Mouse (Mus musculus) E14TG2a.4 (cell line): ENCODE results near the gene Meltf.

Source experiments
- CTCF ChIP-seq: conservative IDR thresholded peaks from 2 replicates; pipeline ENCODE4 v1.5.1; 2014; ENCODE audit warnings: low read length
- NANOG ChIP-seq: IDR thresholded peaks from 2 replicates; pipeline ENCODE4 v1.6.1; 2014; ENCODE audit warnings: borderline replicate concordance, low read length, mixed read lengths

DNA sequence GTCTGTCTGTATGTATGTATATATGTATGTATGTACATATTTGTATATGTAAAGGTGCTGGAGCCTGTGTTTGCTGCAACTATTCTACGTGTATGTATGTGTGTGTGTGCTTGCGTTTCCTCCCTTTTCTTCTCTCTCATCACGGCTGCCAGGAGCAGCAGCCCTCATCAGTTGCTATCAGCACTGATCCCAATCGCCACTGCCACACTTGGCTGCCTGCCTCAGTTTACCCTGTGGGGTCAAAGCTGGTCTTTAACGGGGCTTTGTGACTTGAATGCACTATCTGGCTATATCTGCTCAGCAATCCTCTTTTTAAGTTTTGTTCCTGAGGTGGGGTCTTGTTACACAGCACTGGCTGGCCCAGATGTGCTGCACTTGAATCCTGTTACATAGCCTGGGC lies 48.8 kb downstream of the Meltf start:
- TF ChIP-seq CTCF, result no peak
- TF ChIP-seq NANOG, result no peak
